Mouse (Mus musculus) E14TG2a.4 (cell line): ENCODE measurements around the gene Cacng2.

Experiments
- H3K27me3 ChIP-seq: 2 replicates; pipeline ENCODE4 v1.6.1; 2014; ENCODE audit warnings: low read length, control low read depth; ENCODE audit not compliant: insufficient read depth
- H3K36me3 ChIP-seq: 2 replicates; pipeline ENCODE4 v1.6.1; 2014; ENCODE audit warnings: low read length, control low read depth; ENCODE audit not compliant: insufficient read depth
- H3K4me1 ChIP-seq: replicated peaks from 2 replicates; pipeline ENCODE4 v1.6.1; 2014; ENCODE audit warnings: low read depth, low read length, control low read depth
- H3K4me3 ChIP-seq: replicated peaks from 2 replicates; pipeline ENCODE4 v1.5.1; 2014; ENCODE audit warnings: mild to moderate bottlenecking, low read length
- H3K9me3 ChIP-seq: 2 replicates; pipeline ENCODE4 v1.6.1; 2014; ENCODE audit warnings: low read length, control low read depth
- CTCF ChIP-seq: conservative IDR thresholded peaks from 2 replicates; pipeline ENCODE4 v1.5.1; 2014; ENCODE audit warnings: low read length
- NANOG ChIP-seq: IDR thresholded peaks from 2 replicates; pipeline ENCODE4 v1.6.1; 2014; ENCODE audit warnings: borderline replicate concordance, low read length, mixed read lengths
- POU5F1 ChIP-seq: IDR thresholded peaks from 2 replicates; pipeline ENCODE4 v1.6.1; 2014; ENCODE audit warnings: low read length, borderline replicate concordance

Cacng2 gene

GRCm38 (mm10) chr15:77960693-77961092, 159.1 kb downstream of the Cacng2 start:
- Histone ChIP-seq H3K27me3 (peaks cover 4% of the 10 kb centered on the region), H3K4me3 (no peak overlapping the region), H3K9me3 (no peaks in the 10 kb centered on the region), H3K4me1 (peaks cover 81% of the 10 kb centered on the region), H3K36me3 (peaks cover 81% of the 10 kb centered on the region)
- no peak for TF ChIP-seq CTCF
- TF ChIP-seq NANOG, result no peak
- no peak for TF ChIP-seq POU5F1

DNA sequence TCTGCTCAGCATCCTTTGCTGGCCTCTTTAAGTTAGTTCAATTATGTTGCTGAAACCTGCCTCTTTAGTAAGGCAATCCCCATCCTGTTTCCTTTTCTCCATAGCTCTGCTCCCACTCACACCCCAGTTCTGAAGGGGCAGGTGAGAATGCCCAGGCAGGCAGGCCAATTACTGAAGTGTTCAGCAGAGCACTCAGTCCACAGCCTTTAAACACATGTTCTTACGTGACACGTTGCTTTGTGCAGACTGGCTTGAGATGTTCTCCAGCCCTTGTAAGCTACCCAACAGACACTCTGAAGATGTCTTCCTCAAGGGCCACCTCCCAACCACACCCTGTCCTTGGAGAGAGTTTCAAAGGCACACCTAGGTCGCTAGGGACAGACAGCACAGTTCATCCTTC, 161.8 kb downstream of the Cacng2 start:
- H3K4me3 ChIP-seq, result no peak overlapping the region
- peaks cover 72% of the 10 kb centered on the region for H3K36me3 ChIP-seq
- peaks cover 16% of the 10 kb centered on the region for H3K27me3 ChIP-seq
- TF ChIP-seq NANOG (no peak), CTCF (no peak), POU5F1 (no peak)
- H3K4me1 ChIP-seq, result peaks cover 69% of the 10 kb centered on the region
- no peaks in the 10 kb centered on the region for H3K9me3 ChIP-seq

DNA sequence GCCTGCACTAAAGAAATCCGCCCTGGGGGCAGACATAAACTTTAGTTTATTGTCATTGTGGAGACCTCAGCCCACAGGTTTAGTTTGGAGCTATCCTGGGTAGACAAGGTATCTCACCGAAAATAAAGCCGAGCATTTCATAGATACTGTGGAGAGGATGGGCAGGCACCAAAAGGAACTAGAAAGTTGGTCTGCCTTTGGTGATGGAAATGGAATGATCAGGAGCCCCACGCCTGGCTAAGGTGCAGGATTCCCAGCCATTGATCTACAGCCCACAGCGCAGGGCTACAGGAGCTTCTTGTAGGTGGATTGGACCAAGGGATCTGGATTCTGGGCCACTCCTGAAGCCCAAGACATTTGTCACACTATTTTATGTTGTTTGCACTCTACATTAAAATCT, 162.2 kb downstream of the Cacng2 start:
- peaks cover 72% of the 10 kb centered on the region for H3K36me3 ChIP-seq
- TF ChIP-seq POU5F1 (no peak), CTCF (no peak), NANOG (no peak)
- H3K27me3 ChIP-seq, result peaks cover 16% of the 10 kb centered on the region

GRCm38 (mm10) chr15:77956404-77956901, 163.4 kb downstream of the Cacng2 start, which contains the start of gene Foxred2:
Foxred2 (minus strand) TSS chr15:77956722.
- H3K27me3 ChIP-seq, result peaks cover 16% of the 10 kb centered on the region
- peaks cover 55% of the 10 kb centered on the region for H3K4me1 ChIP-seq
- TF ChIP-seq NANOG, result no peak
- no peak for TF ChIP-seq POU5F1
- TF ChIP-seq CTCF, result no peak
- H3K4me3 ChIP-seq, result peak within 1 kb of the TSS; percentile 80
- H3K9me3 ChIP-seq, result no peaks in the 10 kb centered on the region
- H3K36me3 ChIP-seq, result peaks cover 72% of the 10 kb centered on the region

More for the DNA sequence above, 162.2 kb downstream of the Cacng2 start:
- Histone ChIP-seq H3K4me1 (peaks cover 65% of the 10 kb centered on the region), H3K4me3 (peak overlapping the region; percentile 80; the same call in 1 of the 2 replicates), H3K9me3 (no peaks in the 10 kb centered on the region)

DNA sequence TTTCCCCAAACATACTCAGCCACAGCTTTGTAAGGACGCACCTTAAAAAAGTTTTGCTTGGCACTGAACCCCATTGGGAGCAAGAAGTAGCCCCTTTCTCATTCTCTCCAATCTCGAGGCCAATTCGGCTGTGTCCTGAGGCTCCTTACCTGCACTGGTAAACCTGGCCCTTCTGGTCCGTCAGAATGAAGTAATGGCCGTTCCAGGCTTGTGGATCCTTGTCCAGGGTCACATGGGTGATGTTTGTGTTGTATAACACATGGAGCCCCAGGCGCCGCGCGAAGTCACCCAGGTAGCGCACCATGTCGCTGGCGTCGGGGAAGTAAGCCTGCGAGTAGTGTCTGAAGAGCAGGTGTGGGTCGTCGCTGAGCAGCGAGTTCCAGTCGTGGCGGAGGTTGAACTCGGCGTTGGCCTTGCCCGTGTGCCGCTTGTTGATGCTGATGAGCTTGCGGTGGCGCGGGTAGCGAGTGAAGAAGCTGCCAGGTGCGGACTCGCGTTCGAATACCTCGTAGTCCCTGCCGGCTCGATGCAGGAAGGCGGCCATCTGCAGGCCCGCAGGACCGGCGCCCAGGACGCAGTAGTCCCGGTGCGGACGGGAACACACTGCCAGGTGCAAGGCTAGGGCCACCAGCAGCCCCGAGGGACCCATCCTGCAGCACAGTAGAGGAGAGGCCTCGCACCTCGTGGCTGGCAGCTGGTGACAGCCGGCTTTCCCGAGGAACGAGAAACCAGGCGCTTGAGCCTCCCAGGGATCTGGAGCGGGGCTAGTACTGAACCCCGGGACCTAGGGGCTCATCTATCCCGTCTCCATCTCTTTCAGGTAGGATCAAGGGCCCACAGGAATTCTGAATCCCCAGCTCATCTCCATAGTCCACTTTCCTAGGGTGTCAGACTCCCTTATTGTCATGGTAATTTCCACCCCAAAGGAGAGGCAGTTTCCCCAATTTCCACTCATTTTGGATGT, 164.1 kb downstream of the Cacng2 start:
- Histone ChIP-seq H3K4me3 (peak overlapping the region; percentile 80), H3K27me3 (peaks cover 16% of the 10 kb centered on the region), H3K4me1 (peaks cover 53% of the 10 kb centered on the region), H3K9me3 (no peaks in the 10 kb centered on the region), H3K36me3 (peaks cover 72% of the 10 kb centered on the region)
- no peak for TF ChIP-seq CTCF
- TF ChIP-seq NANOG, result no peak
- TF ChIP-seq POU5F1, result peak; percentile 92

GRCm38 (mm10) chr15:77954362-77954761, 165.5 kb downstream of the Cacng2 start:
- Histone ChIP-seq H3K4me1 (peaks cover 39% of the 10 kb centered on the region), H3K27me3 (peaks cover 16% of the 10 kb centered on the region), H3K9me3 (no peaks in the 10 kb centered on the region), H3K4me3 (no peak overlapping the region), H3K36me3 (peaks cover 72% of the 10 kb centered on the region)
- no peak for TF ChIP-seq CTCF

DNA sequence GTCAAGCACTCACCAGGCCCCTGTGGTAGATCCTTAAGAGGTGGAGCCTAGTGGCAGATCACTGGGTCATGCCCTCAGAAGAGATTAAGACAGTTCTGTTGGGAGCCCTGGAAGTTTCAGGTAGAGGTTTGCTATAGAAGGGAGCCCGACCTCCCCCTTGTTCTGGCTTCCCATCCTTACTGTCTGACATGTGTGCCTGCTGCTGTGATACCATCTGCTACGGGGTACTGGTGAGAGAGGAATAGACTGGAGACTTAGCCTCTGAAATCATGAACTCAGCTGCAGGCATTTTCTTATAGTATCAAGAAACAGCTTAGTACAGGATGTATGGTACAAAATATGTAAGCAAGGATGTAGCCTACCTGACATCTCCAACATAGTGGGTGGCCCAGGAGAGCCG, 166.9 kb downstream of the Cacng2 start:
- TF ChIP-seq NANOG (no peak), POU5F1 (no peak), CTCF (no peak)
- H3K9me3 ChIP-seq, result no peaks in the 10 kb centered on the region
- H3K36me3 ChIP-seq, result peaks cover 70% of the 10 kb centered on the region
- peaks cover 25% of the 10 kb centered on the region for H3K4me1 ChIP-seq
- H3K27me3 ChIP-seq, result peaks cover 16% of the 10 kb centered on the region
- no peak overlapping the region for H3K4me3 ChIP-seq

- Histone ChIP-seq H3K27me3 (no peaks in the 10 kb centered on the region), H3K9me3 (no peaks in the 10 kb centered on the region), H3K36me3 (peaks cover 98% of the 10 kb centered on the region), H3K4me3 (no peak overlapping the region), H3K4me1 (no peaks in the 10 kb centered on the region)
- no peak for TF ChIP-seq CTCF
- no peak for TF ChIP-seq NANOG
- no peak for TF ChIP-seq POU5F1
Observed at GRCm38 (mm10) chr15:77949061-77949460, 170.8 kb downstream of the Cacng2 start.
